Mouse (Mus musculus) megakaryocyte progenitor cell, adult 5-6 weeks (primary cell): ENCODE measurements at regions not wholly inside any gene's neighbourhood (a gene's known extent, or its start where the extent isn't known, plus 50 kb on each side); places are given as distances from the start of the nearest gene placed in this dataset.

Source experiments
- ATAC-seq: replicated peaks from 2 replicates; pipeline ENCODE4 v1.8.0; 2016; ENCODE audit warnings: mild to moderate bottlenecking, moderate TSS enrichment, inconsistent platforms; ENCODE audit not compliant: poor library complexity

GRCm38 (mm10) chr8:44466409-44467078 is 468.7 kb upstream of the Fat1 start:
- no peak for ATAC-seq

GRCm38 (mm10) chr8:44512876-44513275 is 422.4 kb upstream of the Fat1 start:
- no peak for ATAC-seq

- ATAC-seq = no peak
Measured at GRCm38 (mm10) chr8:44525915-44526314, 409.3 kb upstream of the Fat1 start.

- ATAC-seq = no peak
Measured at GRCm38 (mm10) chr8:44529696-44530095, 405.6 kb upstream of the Fat1 start.

- ATAC-seq = no peak
Measured at GRCm38 (mm10) chr8:44548885-44549284, 386.4 kb upstream of the Fat1 start.

GRCm38 (mm10) chr8:44559161-44559560 is 376.1 kb upstream of the Fat1 start:
- ATAC-seq = no peak

- no peak for ATAC-seq
Measured at GRCm38 (mm10) chr8:44576314-44576858, 358.9 kb upstream of the Fat1 start.

- ATAC-seq = no peak
Measured at GRCm38 (mm10) chr8:44576993-44577392, 358.3 kb upstream of the Fat1 start.
